Comparison of ENCODE assay signal across 8 mouse cellular contexts in genomic region chr9:54950575-54951321, GRCm38 (mm10). TPM values are rescaled to one million over a fixed set of nuclear protein-coding genes. Genes with fewer than 3 reads are reported as not detected.
DNase-seq lines count a peak whose midpoint lies in the region; ATAC-seq lines count a peak whose summit lies in the region.

Gene Psma4, plus strand, starts transcription at chr9:54950790.
Gene AY074887, minus strand, starts transcription at chr9:54950998.

- H3K4me2 ChIP-seq in heart, embryonic 14.5 days (ENCODE audit: low read length) = peak within 1 kb of the TSS; percentile 72
- peak within 1 kb of the TSS; percentile 87 for H3K4me2 ChIP-seq in liver, embryonic 13.5 days
- H3K4me2 ChIP-seq in stomach, embryonic 16.5 days (ENCODE audit: low read depth, low read length) = peak within 1 kb of the TSS; percentile 72

- no peaks in the 10 kb centered on the region for H3K9me3 ChIP-seq in heart, embryonic 14.5 days (ENCODE audit: control insufficient read depth, low read length)
- no peaks in the 10 kb centered on the region for H3K9me3 ChIP-seq in liver, embryonic 13.5 days (replicated peaks)
- no peaks in the 10 kb centered on the region for H3K9me3 ChIP-seq in stomach, embryonic 16.5 days (replicated peaks; ENCODE audit: control insufficient read depth, low read length)

- no peaks in the 10 kb centered on the region for H3K27me3 ChIP-seq in heart, embryonic 14.5 days (ENCODE audit: control insufficient read depth, insufficient read depth, low read length)
- H3K27me3 ChIP-seq in liver, embryonic 13.5 days = no peaks in the 10 kb centered on the region
- no peaks in the 10 kb centered on the region for H3K27me3 ChIP-seq in stomach, embryonic 16.5 days (ENCODE audit: control insufficient read depth, insufficient read depth, low read length)

- peak within 1 kb of the TSS; percentile 91 for H3K9ac ChIP-seq in heart, embryonic 14.5 days (ENCODE audit: low read length)
- H3K9ac ChIP-seq in liver, embryonic 13.5 days = peak within 1 kb of the TSS; percentile 94
- H3K9ac ChIP-seq in stomach, embryonic 16.5 days (ENCODE audit: low read length) = peak within 1 kb of the TSS; percentile 94

- peaks cover 43% of the 10 kb centered on the region for H3K36me3 ChIP-seq in heart, embryonic 14.5 days (ENCODE audit: control insufficient read depth, insufficient read depth, low read length)
- H3K36me3 ChIP-seq in liver, embryonic 13.5 days = peaks cover 35% of the 10 kb centered on the region
- H3K36me3 ChIP-seq in stomach, embryonic 16.5 days (ENCODE audit: control insufficient read depth, insufficient read depth, low read length) = peaks cover 10% of the 10 kb centered on the region

- DNase-seq in c-Kit-negative CD71-positive TER-119-positive erythroid progenitor cells, embryonic 14.5 days (ENCODE audit: low read depth, low spot score) = peak; percentile 84
- peak; percentile 74 for DNase-seq in fibroblast of lung, adult 2 months (ENCODE audit: low read depth)
- DNase-seq in kidney, postnatal 14 days = peak; percentile 94
- peak; percentile 84 for DNase-seq in liver, embryonic 13.5 days
- peak; percentile 98 for DNase-seq in neural tube, embryonic 10.5 days (ENCODE audit: extremely low spot score, low spot score)

- H3K4me3 ChIP-seq in heart, embryonic 14.5 days (ENCODE audit: control insufficient read depth in 1 of 2, insufficient read depth in 1 of 2, low read depth in 1 of 2, low read length in 2 of 2) = peak within 1 kb of the TSS; percentile 95 to 98
- H3K4me3 ChIP-seq in liver, embryonic 13.5 days (replicated peaks) = peak within 1 kb of the TSS; percentile 94
- peak within 1 kb of the TSS; percentile 84 for H3K4me3 ChIP-seq in stomach, embryonic 16.5 days (replicated peaks; ENCODE audit: low read length)

- peak within 1 kb of the TSS; percentile 92 to 95 for H3K27ac ChIP-seq in heart, embryonic 14.5 days (replicated peaks in 1 of 2; ENCODE audit: control insufficient read depth in 1 of 2, insufficient read depth in 1 of 2, low read depth in 2 of 2, low read length in 2 of 2)
- H3K27ac ChIP-seq in liver, embryonic 13.5 days = peak within 1 kb of the TSS; percentile 87
- H3K27ac ChIP-seq in stomach, embryonic 16.5 days (ENCODE audit: low read length) = peak within 1 kb of the TSS; percentile 96

- under 1% methylated on average over 65 of the region's 65 CpGs for WGBS in heart, embryonic 14.5 days
- under 1% methylated on average over 64 of the region's 65 CpGs for WGBS in liver, embryonic 13.5 days (ENCODE audit: insufficient replicate concordance)
- WGBS in stomach, embryonic 16.5 days = under 1% methylated on average over 65 of the region's 65 CpGs

- peak; percentile 99 for ATAC-seq in CD4-positive, CD25-positive, alpha-beta regulatory T cell, adult 4 months
- peak; percentile 99 for ATAC-seq in heart, embryonic 14.5 days (ENCODE audit: insufficient number of reproducible peaks, insufficient read depth, low FRiP score, low read depth)
- ATAC-seq in liver, embryonic 13.5 days (ENCODE audit: low read depth) = peak; percentile 99
- peak; percentile 100 for ATAC-seq in stomach, embryonic 16.5 days (ENCODE audit: insufficient read depth, low FRiP score)

- peaks cover 0 to 8% of the 10 kb centered on the region in 2 experiments; a peak in 2 of 4 replicates for H3K4me1 ChIP-seq in heart, embryonic 14.5 days (ENCODE audit: control insufficient read depth in 2 of 2, insufficient read depth in 2 of 2, low read length in 2 of 2)
- peaks cover 41% of the 10 kb centered on the region for H3K4me1 ChIP-seq in liver, embryonic 13.5 days (replicated peaks)
- peaks cover 8% of the 10 kb centered on the region; the same call in 1 of the 2 replicates for H3K4me1 ChIP-seq in stomach, embryonic 16.5 days (ENCODE audit: control insufficient read depth, insufficient read depth, low read length)

RNA-seq across cellular contexts. Expression of gene Psma4, which starts in this region (rescaled TPM):
- polyA plus RNA-seq in CD4-positive, CD25-positive, alpha-beta regulatory T cell, adult 4 months (2017; shearing (Covaris generic)) = 100 to 1,000 TPM; 241 to 271 TPM
- polyA plus RNA-seq in heart, embryonic 14.5 days (2014; fragmentation: Nextera tagmentation; extraction: Ambion mirVana) = 224 and 239 TPM in 2 replicates
- 203 and 226 TPM in 2 replicates for polyA plus RNA-seq in liver, embryonic 13.5 days (2015; fragmentation: Nextera tagmentation; extraction: Ambion mirVana)
- polyA plus RNA-seq in stomach, embryonic 16.5 days (2015; fragmentation: Nextera tagmentation; extraction: Ambion mirVana) = 257 and 260 TPM in 2 replicates

RNA-seq across cellular contexts. Expression of gene AY074887, which starts in this region (rescaled TPM):
- polyA plus RNA-seq in CD4-positive, CD25-positive, alpha-beta regulatory T cell, adult 4 months (2017; shearing (Covaris generic)) = not detected
- polyA plus RNA-seq in heart, embryonic 14.5 days (2014; fragmentation: Nextera tagmentation; extraction: Ambion mirVana) = 1.2 and 1.3 TPM in 2 replicates
- 0.44 and 0.64 TPM in 2 replicates for polyA plus RNA-seq in liver, embryonic 13.5 days (2015; fragmentation: Nextera tagmentation; extraction: Ambion mirVana)
- 0.31 and 0.79 TPM in 2 replicates for polyA plus RNA-seq in stomach, embryonic 16.5 days (2015; fragmentation: Nextera tagmentation; extraction: Ambion mirVana)

Comparison
In these comparisons a context has a peak if more than half of its experiments do, and no peak if none do; other contexts are left out.
1. Peak in every context shown above with its lines: DNase-seq, ATAC-seq, H3K4me3 ChIP-seq and H3K27ac ChIP-seq.